Mouse (Mus musculus) MEL (cell line): ENCODE measurements around the gene Cactin. TPM values are rescaled to one million over a fixed set of nuclear protein-coding genes. Genes with fewer than 3 reads are reported as not detected.

Experiments
- DNase-seq: peaks from one replicate; pipeline ENCODE4 v3.0.0; 2011; ENCODE audit warnings: low read depth, low spot score
- H3K27ac ChIP-seq: 2 replicates; pipeline ENCODE4 v1.5.1; 2012; ENCODE audit warnings: low read depth, mild to moderate bottlenecking, control low read depth, low read length, moderate library complexity; ENCODE audit not compliant: control insufficient read depth
- H3K27me3 ChIP-seq, 2 experiments: fragments of 150-350 bp in 1 of 2; sonication (generic) in 1 of 2; 2 replicates each; pipeline ENCODE4 v1.6.1; 2012; ENCODE audit warnings: low read length in 2 of 2, mild to moderate bottlenecking in 2 of 2, improper control_type of control experiment in 1 of 2, moderate library complexity in 1 of 2; ENCODE audit not compliant: insufficient read depth in 2 of 2, control insufficient read depth in 1 of 2
- H3K36me3 ChIP-seq, 2 experiments: 2 replicates each; pipeline ENCODE4 v1.6.1; 2012 to 2014; ENCODE audit warnings: low read length in 2 of 2, improper control_type of control experiment in 1 of 2, inconsistent platforms in 1 of 2, mild to moderate bottlenecking in 1 of 2; ENCODE audit not compliant: insufficient read depth in 2 of 2, control insufficient read depth in 1 of 2
- H3K4me1 ChIP-seq, 2 experiments: fragments of 150-350 bp in 1 of 2; sonication (generic) in 1 of 2; 2 replicates each; pipeline ENCODE4 v1.6.1; 2012; ENCODE audit warnings: low read length in 2 of 2, improper control_type of control experiment in 1 of 2, mild to moderate bottlenecking in 1 of 2; ENCODE audit not compliant: insufficient read depth in 2 of 2, control insufficient read depth in 1 of 2
- H3K4me3 ChIP-seq, 2 experiments: fragments of 150-350 bp in 1 of 2; sonication (generic) in 1 of 2; 2 replicates each; pipeline ENCODE4 v1.5.1; 2012; ENCODE audit warnings: low read depth in 2 of 2, low read length in 2 of 2, mild to moderate bottlenecking in 2 of 2, moderate library complexity in 2 of 2, control low read depth in 1 of 2, improper control_type of control experiment in 1 of 2; ENCODE audit not compliant: control insufficient read depth in 1 of 2, insufficient read depth in 1 of 2
- H3K79me2 ChIP-seq: 2 replicates; pipeline ENCODE4 v1.6.1; 2012; ENCODE audit warnings: mild to moderate bottlenecking, low read length, moderate library complexity; ENCODE audit not compliant: control insufficient read depth, poor library complexity, insufficient read depth
- H3K9ac ChIP-seq: 2 replicates; pipeline ENCODE4 v1.6.1; 2012; ENCODE audit warnings: low read depth, mild to moderate bottlenecking, control low read depth, low read length, moderate library complexity; ENCODE audit not compliant: control insufficient read depth, poor library complexity, severe bottlenecking
- H3K9me3 ChIP-seq: fragments of 150-350 bp; sonication (generic); replicated peaks from 2 replicates; pipeline ENCODE4 v1.6.1; 2012; ENCODE audit warnings: mild to moderate bottlenecking, low read length, improper control_type of control experiment, moderate library complexity; ENCODE audit not compliant: insufficient read depth
- CHD1 ChIP-seq: IDR thresholded peaks from 2 replicates; pipeline ENCODE4 v1.6.1; 2012; ENCODE audit warnings: low read depth, mild to moderate bottlenecking, inconsistent platforms, low read length, improper control_type of control experiment
- CTCF ChIP-seq, 3 experiments: IDR thresholded peaks in 2 of 3; conservative IDR thresholded peaks in 1 of 3; 2 replicates each; pipeline ENCODE4 v1.5.1; 2011 to 2012; ENCODE audit warnings: low read length in 3 of 3, low read depth in 2 of 3, mild to moderate bottlenecking in 2 of 3, improper control_type of control experiment in 1 of 3, inconsistent platforms in 1 of 3, mixed read lengths in 1 of 3, moderate library complexity in 1 of 3; ENCODE audit not compliant: control insufficient read depth in 1 of 3, insufficient read depth in 1 of 3, poor library complexity in 1 of 3, severe bottlenecking in 1 of 3
- ETS1 ChIP-seq: IDR thresholded peaks from 2 replicates; pipeline ENCODE4 v1.6.1; 2012; ENCODE audit warnings: low read depth, mild to moderate bottlenecking, inconsistent platforms, low read length, improper control_type of control experiment, moderate library complexity
- GATA1 ChIP-seq: IDR thresholded peaks from 2 replicates; pipeline ENCODE4 v1.6.1; 2011; ENCODE audit warnings: low read depth, low read length, improper control_type of control experiment
- HCFC1 ChIP-seq: IDR thresholded peaks from 2 replicates; pipeline ENCODE4 v1.6.1; 2012; ENCODE audit warnings: low read depth, mild to moderate bottlenecking, inconsistent platforms, low read length, improper control_type of control experiment, moderate library complexity
- JUND ChIP-seq: IDR thresholded peaks from 2 replicates; pipeline ENCODE4 v1.6.1; 2011; ENCODE audit warnings: low read depth, mild to moderate bottlenecking, improper control_type of control experiment, low read length
- MAZ ChIP-seq: IDR thresholded peaks from 2 replicates; pipeline ENCODE4 v1.6.1; 2012; ENCODE audit warnings: low read depth, mild to moderate bottlenecking, inconsistent platforms, low read length, improper control_type of control experiment
- MYB ChIP-seq: IDR thresholded peaks from 2 replicates; pipeline ENCODE4 v1.6.1; 2011; ENCODE audit warnings: mild to moderate bottlenecking, low read depth, low read length, improper control_type of control experiment
- MYC ChIP-seq: IDR thresholded peaks from 2 replicates; pipeline ENCODE4 v1.6.1; 2011; ENCODE audit warnings: low read depth, mild to moderate bottlenecking, low read length, improper control_type of control experiment, moderate library complexity
- POLR2A ChIP-seq, 2 experiments: IDR thresholded peaks; 2 replicates each; pipeline ENCODE4 v1.6.1; 2011 to 2012; ENCODE audit warnings: low read length in 2 of 2, mild to moderate bottlenecking in 2 of 2, control low read depth in 1 of 2, improper control_type of control experiment in 1 of 2, low read depth in 1 of 2, moderate library complexity in 1 of 2; ENCODE audit not compliant: control insufficient read depth in 1 of 2, insufficient read depth in 1 of 2, poor library complexity in 1 of 2
- POLR2AphosphoS2 ChIP-seq: IDR thresholded peaks from 2 replicates; pipeline ENCODE4 v1.6.1; 2011; ENCODE audit warnings: low read length, improper control_type of control experiment
- SMC3 ChIP-seq: IDR thresholded peaks from 2 replicates; pipeline ENCODE4 v1.6.1; 2011; ENCODE audit warnings: low read depth, low read length, improper control_type of control experiment
- TAL1 ChIP-seq: IDR thresholded peaks from 2 replicates; pipeline ENCODE4 v1.6.1; 2012; ENCODE audit warnings: mild to moderate bottlenecking, inconsistent platforms, low read length, moderate library complexity, mixed read lengths
- TBP ChIP-seq: IDR thresholded peaks from 2 replicates; pipeline ENCODE4 v1.8.0; 2011; ENCODE audit warnings: low read depth, low read length, improper control_type of control experiment
- USF1 ChIP-seq: IDR thresholded peaks from 2 replicates; pipeline ENCODE4 v1.6.1; 2014; ENCODE audit warnings: low read depth, mild to moderate bottlenecking, inconsistent platforms, low read length, improper control_type of control experiment, moderate library complexity
- USF2 ChIP-seq, 2 experiments: IDR thresholded peaks; 2 replicates each; pipeline ENCODE4 v1.6.1; 2011 to 2012; ENCODE audit warnings: improper control_type of control experiment in 2 of 2, low read length in 2 of 2, borderline replicate concordance in 1 of 2, inconsistent platforms in 1 of 2, low read depth in 1 of 2, mild to moderate bottlenecking in 1 of 2; ENCODE audit not compliant: insufficient read depth in 1 of 2
- ZC3H11A ChIP-seq: IDR thresholded peaks from 2 replicates; pipeline ENCODE4 v1.6.1; 2012; ENCODE audit warnings: low read depth, mild to moderate bottlenecking, inconsistent platforms, low read length, improper control_type of control experiment
- ZKSCAN1 ChIP-seq: IDR thresholded peaks from 2 replicates; pipeline ENCODE4 v1.6.1; 2012; ENCODE audit warnings: low read depth, mild to moderate bottlenecking, inconsistent platforms, low read length, improper control_type of control experiment, moderate library complexity
- ZNF384 ChIP-seq: IDR thresholded peaks from 2 replicates; pipeline ENCODE4 v1.6.1; 2012; ENCODE audit warnings: low read depth, mild to moderate bottlenecking, inconsistent platforms, low read length, improper control_type of control experiment
- polyA plus RNA-seq, 2 experiments: library from polyadenylated mRNA; stranded (reverse) in 1 of 2; unstranded in 1 of 2; fragments of >175 nt in 1 of 2; fragments of >200 nt in 1 of 2; gene quantifications; 2 replicates each; pipeline versions ENCODE4 v1.2.1 to v1.2.4; 2012; ENCODE audit warnings: low replicate concordance in 2 of 2, low read depth in 1 of 2; ENCODE audit not compliant: insufficient read length in 2 of 2, insufficient read depth in 1 of 2, missing spikeins in 1 of 2
- total RNA-seq: library from RNA; depleted of rRNA; stranded (reverse); fragments of 300-350 nt; gene quantifications from 2 replicates; pipeline ENCODE4 v1.2.3, GENCODE M21; 2012

Cactin gene
- total and polyA plus RNA-seq, 3 experiments = 47.6 to 66.8 TPM; not detected in 1

DNA sequence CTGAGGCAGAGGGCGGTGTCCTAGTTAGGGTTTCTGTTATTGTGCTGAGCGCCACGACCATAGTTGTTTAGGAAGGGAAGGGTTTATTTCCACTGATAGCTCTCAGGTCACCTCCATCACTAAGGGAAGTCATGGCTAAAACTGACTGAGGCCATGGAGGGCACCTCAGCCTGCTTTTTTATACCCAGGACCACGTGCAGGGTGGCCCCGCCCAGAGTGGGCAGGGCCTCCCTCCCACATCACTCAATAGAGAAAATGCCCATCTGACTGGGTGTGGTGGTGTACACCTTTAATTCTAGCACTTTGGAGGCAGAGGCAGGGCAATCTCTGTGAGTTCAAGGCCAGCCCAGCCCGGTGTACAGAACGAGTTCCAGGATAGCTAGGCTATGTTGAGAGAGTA, 6.7 kb upstream of the Cactin start:
- DNase-seq = no peak
- H3K9ac ChIP-seq = no peak overlapping the region
- TF ChIP-seq MYC (no peak), USF1 (0 out of 2 replicates have a peak, but pooled peaks have one; percentile 34), ZNF384 (no peak), CTCF (IDR thresholded peaks at IDR 0.05 in 2 of 3, conservative IDR thresholded peaks at IDR 0.05 in 1 of 3; ENCODE audit: control insufficient read depth in 1 of 3, insufficient read depth in 1 of 3, low read depth in 2 of 3, low read length in 3 of 3, poor library complexity in 1 of 3, severe bottlenecking in 1 of 3) (no peak), MAZ (no peak), HCFC1 (no peak)
- no peaks in the 10 kb centered on the region for H3K9me3 ChIP-seq
- H3K79me2 ChIP-seq = no peaks in the 10 kb centered on the region
- H3K27ac ChIP-seq = no peak overlapping the region
- H3K36me3 ChIP-seq = peaks cover 2% of the 10 kb centered on the region in 2 experiments; a peak in 1 of 4 replicates
- H3K4me3 ChIP-seq = no peak overlapping the region
- peaks cover 0 to 8% of the 10 kb centered on the region in 2 experiments; a peak in 1 of 4 replicates for H3K4me1 ChIP-seq
- H3K27me3 ChIP-seq = no peaks in the 10 kb centered on the region

DNA sequence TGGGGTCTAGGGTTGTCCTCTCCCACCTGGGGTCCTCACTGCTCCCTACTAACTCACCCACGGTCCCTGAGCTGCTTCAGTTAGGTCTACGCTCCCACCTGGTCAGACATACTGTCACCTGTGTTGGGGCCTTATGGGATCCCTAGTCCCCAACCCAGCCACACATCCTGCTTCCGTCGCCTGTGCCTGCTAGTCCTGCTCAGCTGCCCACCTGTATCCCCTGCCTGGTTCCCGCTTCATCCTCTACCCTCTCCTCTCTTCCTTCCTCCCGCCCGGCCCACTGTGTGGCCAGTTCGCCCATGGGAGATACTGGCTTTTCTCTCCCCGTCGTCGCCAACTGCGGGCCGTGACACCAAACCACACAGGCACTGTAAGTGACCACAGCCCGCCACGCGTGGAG, 5.3 kb upstream of the Cactin start:
- H3K9me3 ChIP-seq = no peaks in the 10 kb centered on the region
- H3K9ac ChIP-seq = no peak overlapping the region
- no peak overlapping the region for H3K4me3 ChIP-seq
- H3K27me3 ChIP-seq = no peaks in the 10 kb centered on the region
- peaks cover 0 to 9% of the 10 kb centered on the region in 2 experiments; a peak in 1 of 4 replicates for H3K4me1 ChIP-seq
- H3K36me3 ChIP-seq = peaks cover 0 to 2% of the 10 kb centered on the region in 2 experiments; a peak in 1 of 4 replicates
- DNase-seq = no peak
- no peak overlapping the region for H3K27ac ChIP-seq
- no peaks in the 10 kb centered on the region; the same call in 1 of the 2 replicates for H3K79me2 ChIP-seq
- TF ChIP-seq JUND = no peak
- no peak for TF ChIP-seq ETS1
- no peak for TF ChIP-seq ZNF384
- no peak for TF ChIP-seq TBP
- no peak for TF ChIP-seq TAL1
- TF ChIP-seq USF2 (IDR thresholded peaks at IDR 0.05; ENCODE audit: borderline replicate concordance in 1 of 2, insufficient read depth in 1 of 2, low read depth in 1 of 2, low read length in 2 of 2) = no peak
- TF ChIP-seq POLR2A (IDR thresholded peaks at IDR 0.05; ENCODE audit: control insufficient read depth in 1 of 2, insufficient read depth in 1 of 2, low read depth in 1 of 2, low read length in 2 of 2, poor library complexity in 1 of 2) = no peak
- no peak for TF ChIP-seq SMC3
- TF ChIP-seq ZKSCAN1 = no peak
- TF ChIP-seq POLR2AphosphoS2 = no peak
- TF ChIP-seq MYC = no peak
- TF ChIP-seq MYB = no peak
- TF ChIP-seq MAZ = no peak
- no peak for TF ChIP-seq ZC3H11A
- no peak for TF ChIP-seq CHD1
- TF ChIP-seq GATA1 = no peak
- TF ChIP-seq CTCF (IDR thresholded peaks at IDR 0.05 in 2 of 3, conservative IDR thresholded peaks at IDR 0.05 in 1 of 3; ENCODE audit: control insufficient read depth in 1 of 3, insufficient read depth in 1 of 3, low read depth in 2 of 3, low read length in 3 of 3, poor library complexity in 1 of 3, severe bottlenecking in 1 of 3) = no peak
- TF ChIP-seq, all 39 proteins: peak for 0
